Mouse (Mus musculus) cerebellum, adult (tissue): Measurements from ENCODE around the gene Marcks.

Source experiments
- ATAC-seq: cut with Nextera tagmentation; 2 replicates; pipeline ENCODE4 v1.9.2; 2017; ENCODE audit warnings: mild to moderate bottlenecking, moderate library complexity, mixed read lengths; ENCODE audit not compliant: insufficient number of reproducible peaks, low FRiP score, low TSS enrichment

The Marcks gene

GRCm38 (mm10) chr10:37138778-37139442 is at the start of gene Marcks:
Gene Marcks, minus strand, starts transcription at chr10:37138920.
- ATAC-seq = no peak

- no peak for ATAC-seq
Measured at GRCm38 (mm10) chr10:37177071-37177470, 38.4 kb upstream of the Marcks start.

- ATAC-seq = no peak
Measured at GRCm38 (mm10) chr10:37172416-37172950, 33.8 kb upstream of the Marcks start.

GRCm38 (mm10) chr10:37171711-37172415 is 33.1 kb upstream of the Marcks start:
- no peak for ATAC-seq

GRCm38 (mm10) chr10:37170878-37171277 is 32.2 kb upstream of the Marcks start:
- no peak for ATAC-seq

GRCm38 (mm10) chr10:37170466-37170865 is 31.7 kb upstream of the Marcks start:
- no peak for ATAC-seq

GRCm38 (mm10) chr10:37167527-37167926 is 28.8 kb upstream of the Marcks start:
- ATAC-seq = no peak

- no peak for ATAC-seq
Measured at GRCm38 (mm10) chr10:37159731-37160130, 21.0 kb upstream of the Marcks start.

- ATAC-seq = no peak; the same call in 1 of the 2 replicates
Measured at GRCm38 (mm10) chr10:37157156-37157555, 18.4 kb upstream of the Marcks start.

- ATAC-seq = no peak
Measured at GRCm38 (mm10) chr10:37155131-37155530, 16.4 kb upstream of the Marcks start.

GRCm38 (mm10) chr10:37151539-37152271 is 13.0 kb upstream of the Marcks start:
- no peak for ATAC-seq

GRCm38 (mm10) chr10:37148016-37148415 is 9.3 kb upstream of the Marcks start:
- ATAC-seq = no peak

- ATAC-seq = no peak
Measured at GRCm38 (mm10) chr10:37145456-37145855, 6.7 kb upstream of the Marcks start.

- ATAC-seq = no peak
Measured at GRCm38 (mm10) chr10:37141621-37142020, 2.9 kb upstream of the Marcks start.

- peak; percentile 41 for ATAC-seq
Measured at GRCm38 (mm10) chr10:37140736-37141451, 2.2 kb upstream of the Marcks start.

- no peak for ATAC-seq
Measured at GRCm38 (mm10) chr10:37140166-37140735, 1.5 kb upstream of the Marcks start.

GRCm38 (mm10) chr10:37139443-37140165 is 884 bp upstream of the Marcks start:
- no peak for ATAC-seq

GRCm38 (mm10) chr10:37138311-37138731 is 399 bp downstream of the Marcks start:
- no peak for ATAC-seq
